Mouse (Mus musculus) bone marrow, adult 2 months (tissue): ENCODE results near the gene Rbl2. TPM values are rescaled to one million over a fixed set of nuclear protein-coding genes. Genes with fewer than 3 reads are reported as not detected.

Experiments
- H3K27ac ChIP-seq: fragments of 200-500 bp; 2 replicates; pipeline ENCODE4 v1.5.1; 2012; ENCODE audit warnings: low read depth, mild to moderate bottlenecking, control low read depth, inconsistent platforms, low read length; ENCODE audit not compliant: control insufficient read depth, poor library complexity, insufficient read depth
- H3K4me1 ChIP-seq: fragments of 200-500 bp; 2 replicates; pipeline ENCODE4 v1.6.1; 2011; ENCODE audit warnings: low read length; ENCODE audit not compliant: control insufficient read depth, insufficient read depth
- H3K4me3 ChIP-seq: fragments of 200-500 bp; replicated peaks from 2 replicates; pipeline ENCODE3; 2011; ENCODE audit warnings: mild to moderate bottlenecking, low read depth, low read length, control low read depth; ENCODE audit not compliant: control insufficient read depth
- CTCF ChIP-seq: fragments of 200-500 bp; IDR thresholded peaks from 2 replicates; pipeline ENCODE4 v1.5.1; 2011; ENCODE audit warnings: low read length, control low read depth; ENCODE audit not compliant: control insufficient read depth, insufficient read depth
- POLR2A ChIP-seq: fragments of 200-500 bp; IDR thresholded peaks from 2 replicates; pipeline ENCODE4 v1.6.1; 2011; ENCODE audit warnings: low read depth, mild to moderate bottlenecking, control low read depth, low read length, borderline replicate concordance; ENCODE audit not compliant: control insufficient read depth
- WGBS: fragments of 180-500 bp; shearing (Covaris S2); methylation state at CpG from one replicate; pipeline ENCODE4 v1.1.7; 2018; 5-methylcytosine and 5-hydroxymethylcytosine counted together
- polyA plus RNA-seq: library from polyadenylated mRNA; stranded (reverse); fragments of >200 nt; gene quantifications from 2 replicates; pipeline ENCODE4 v1.2.4, GENCODE M21; 2011; ENCODE audit warnings: low replicate concordance; ENCODE audit not compliant: missing spikeins, insufficient read depth, insufficient read length

Rbl2 gene
- polyA plus RNA-seq, 1 experiment: 17.0 TPM

GRCm38 (mm10) chr8:91171605-91172004 lies 101.7 kb downstream of the Rbl2 start:
- no peak overlapping the region for H3K4me3 ChIP-seq
- 82% methylated on average over 13 of the region's 13 CpGs for WGBS
- no peak for TF ChIP-seq CTCF
- TF ChIP-seq POLR2A: no peak
- no peak overlapping the region for H3K27ac ChIP-seq
- H3K4me1 ChIP-seq: no peaks in the 10 kb centered on the region

Other genes starting within 250 kb of the Rbl2 start
- 28.0 and 60.6 TPM in 2 replicates for gene Chd9, start 241.7 kb upstream of the Rbl2 start, polyA plus RNA-seq
- gene Aktip, start 129.9 kb downstream of the Rbl2 start, polyA plus RNA-seq: 4.8 and 6.9 TPM in 2 replicates
- 1.1 and 3.7 TPM in 2 replicates for gene Rpgrip1l, start 243.2 kb downstream of the Rbl2 start, polyA plus RNA-seq
- gene Fto, start 243.5 kb downstream of the Rbl2 start, polyA plus RNA-seq: 8.2 and 11.4 TPM in 2 replicates